8 mouse cellular contexts compared by ENCODE assay signal in the genomic region with DNA sequence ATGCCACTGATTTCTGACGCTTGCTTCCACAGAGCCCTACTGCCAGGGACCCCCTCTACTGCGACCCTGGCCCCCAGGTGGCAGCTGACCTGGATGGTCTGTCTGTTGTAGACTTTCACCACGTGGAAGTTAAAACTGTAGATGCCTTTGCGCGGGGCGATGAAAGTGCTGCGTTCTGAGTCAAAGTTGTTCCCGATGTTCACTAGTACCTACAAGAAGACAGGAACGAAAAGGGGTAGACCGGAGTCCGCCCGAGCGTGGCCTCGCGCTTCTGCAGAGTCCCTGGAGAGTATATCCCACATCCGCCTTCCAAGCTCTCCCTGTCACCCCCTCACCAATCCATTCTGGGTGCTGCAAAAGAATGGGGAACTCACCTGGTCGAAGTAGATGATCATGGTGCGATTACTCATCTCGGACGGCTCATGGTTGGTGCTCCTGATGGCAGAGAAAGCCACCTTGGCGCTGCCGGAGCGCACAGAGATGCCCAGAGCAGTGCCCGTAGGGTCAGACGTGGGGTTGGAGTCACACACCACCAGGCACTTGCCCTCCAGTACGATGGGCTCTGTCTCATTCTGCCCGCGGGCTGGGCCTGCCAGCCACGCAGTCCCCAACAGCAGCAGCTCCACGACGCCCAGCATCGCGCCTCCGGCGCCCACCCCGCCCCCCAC. TPM values are rescaled to one million over a fixed set of nuclear protein-coding genes. Genes with fewer than 3 reads are reported as not detected.
DNase-seq lines count a peak whose midpoint lies in the region; ATAC-seq lines count a peak whose summit lies in the region.

No protein-coding gene starts in this region.

- peak; percentile 43 for ATAC-seq in kidney, embryonic 15.5 days (replicated peaks; ENCODE audit: low FRiP score)
- ATAC-seq in heart, embryonic 16.5 days (replicated peaks; ENCODE audit: extremely low read depth, insufficient read depth, low FRiP score), result no peak

- WGBS in kidney, embryonic 15.5 days, result under 1% methylated on average over 28 of the region's 36 CpGs
- WGBS in heart, embryonic 16.5 days, result 2% methylated on average over 34 of the region's 36 CpGs

- peak overlapping the region; percentile 95 for H3K4me2 ChIP-seq in kidney, embryonic 15.5 days
- H3K4me2 ChIP-seq in heart, embryonic 16.5 days (ENCODE audit: low read depth, low read length), result peak overlapping the region; percentile 90

- H3K9ac ChIP-seq in kidney, embryonic 15.5 days, result no peak overlapping the region; the same call in 1 of the 2 replicates
- no peak overlapping the region for H3K9ac ChIP-seq in heart, embryonic 16.5 days (ENCODE audit: low read length)

- H3K4me1 ChIP-seq in kidney, embryonic 15.5 days, result peaks cover 50% of the 10 kb centered on the region
- peaks cover 27% of the 10 kb centered on the region for H3K4me1 ChIP-seq in heart, embryonic 16.5 days (ENCODE audit: control insufficient read depth, insufficient read depth, low read length)

- no peaks in the 10 kb centered on the region for H3K9me3 ChIP-seq in kidney, embryonic 15.5 days (replicated peaks)
- H3K9me3 ChIP-seq in heart, embryonic 16.5 days (replicated peaks; ENCODE audit: control insufficient read depth, low read length), result no peaks in the 10 kb centered on the region

- no peak overlapping the region for H3K27ac ChIP-seq in kidney, embryonic 15.5 days
- H3K27ac ChIP-seq in heart, embryonic 16.5 days (ENCODE audit: low read length), result no peak overlapping the region

- no peak for DNase-seq in kidney, postnatal 14 days
- DNase-seq in cerebellum, adult 8-10 months, result peak; percentile 62
- peak; percentile 24 for DNase-seq in mesoderm, embryonic 11.5 days (ENCODE audit: low read depth, low spot score)
- DNase-seq in urinary bladder, postnatal 14 days (ENCODE audit: low spot score), result no peak
- DNase-seq in adrenal gland, postnatal 10 days, result no peak
- DNase-seq in B cell, adult 2 months, result no peak

- no peaks in the 10 kb centered on the region for H3K36me3 ChIP-seq in kidney, embryonic 15.5 days
- no peaks in the 10 kb centered on the region for H3K36me3 ChIP-seq in heart, embryonic 16.5 days (ENCODE audit: control insufficient read depth, insufficient read depth)

- peak overlapping the region; percentile 55 for H3K4me3 ChIP-seq in kidney, embryonic 15.5 days (replicated peaks)
- H3K4me3 ChIP-seq in heart, embryonic 16.5 days (ENCODE audit: low read length), result peak overlapping the region; percentile 56

- H3K27me3 ChIP-seq in kidney, embryonic 15.5 days, result peaks cover 95% of the 10 kb centered on the region
- peaks cover 89% of the 10 kb centered on the region for H3K27me3 ChIP-seq in heart, embryonic 16.5 days (ENCODE audit: control insufficient read depth, insufficient read depth, low read length)

RNA-seq across cellular contexts. Expression of a gene that starts 0.7 kb away (rescaled TPM):
- polyA plus RNA-seq in kidney, embryonic 15.5 days (2015; fragmentation: Nextera tagmentation; extraction: Ambion mirVana), result not detected in 2 replicates
- polyA plus RNA-seq in heart, embryonic 16.5 days (2015; fragmentation: Nextera tagmentation; extraction: Ambion mirVana), result 0.07 TPM in 1 of 2 replicates, not detected in the other
- total RNA-seq in adrenal gland, postnatal 10 days (2021), result under 1 TPM; 0.33 to 0.60 TPM

Comparison
In these comparisons a context has a peak if more than half of its experiments do, and no peak if none do; other contexts are left out.
1. DNase-seq: peak in cerebellum, adult 8-10 months (single experiment) and mesoderm, embryonic 11.5 days (single experiment); none in kidney, postnatal 14 days (single experiment), urinary bladder, postnatal 14 days (single experiment), adrenal gland, postnatal 10 days (single experiment) and B cell, adult 2 months (0 of 2).